Mouse (Mus musculus): ENCODE results near the gene 1700018F24Rik.
"Not testable (repeated sequence)": the region's sequence is repeated elsewhere in the genome, so short reads cannot be mapped to it uniquely, and the experiment has no call there.

The 1700018F24Rik gene

DNA sequence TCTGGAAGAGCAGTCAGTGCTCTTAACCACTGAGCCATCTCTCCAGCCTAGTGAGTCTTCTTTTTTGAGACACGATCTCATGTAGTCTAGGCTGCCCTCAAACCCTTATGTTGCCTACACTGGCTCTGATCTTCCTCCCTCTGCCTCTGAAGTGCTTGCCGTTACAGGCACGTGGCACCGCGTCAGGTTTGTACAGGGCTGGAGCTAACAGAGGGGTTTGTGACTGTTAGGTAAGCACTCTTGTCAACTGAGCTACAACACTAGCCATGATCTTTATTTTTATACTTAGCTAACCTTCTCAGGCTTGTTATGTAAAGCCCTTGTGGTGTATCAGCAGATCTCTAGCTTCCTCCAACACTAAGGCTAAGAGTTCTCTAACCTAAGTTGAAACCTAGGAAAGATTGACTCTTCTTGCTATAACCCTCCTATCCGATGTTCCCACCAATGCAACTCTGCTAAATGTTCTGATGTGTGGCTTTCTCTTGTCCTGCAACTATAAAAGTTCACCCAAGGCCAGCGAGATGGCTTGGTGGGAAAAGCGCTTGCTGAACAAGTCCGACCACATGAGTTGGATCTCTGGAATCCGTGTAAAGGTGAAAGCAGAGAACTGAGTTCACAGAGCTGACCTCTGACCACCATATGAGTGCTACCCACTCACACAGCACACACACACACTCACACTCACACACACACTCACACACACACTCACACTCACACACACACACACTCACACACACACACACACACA lies 39.2 kb downstream of the 1700018F24Rik start:
- no peak for DNase-seq (ENCODE audit: extremely low spot score, low spot score)

DNA sequence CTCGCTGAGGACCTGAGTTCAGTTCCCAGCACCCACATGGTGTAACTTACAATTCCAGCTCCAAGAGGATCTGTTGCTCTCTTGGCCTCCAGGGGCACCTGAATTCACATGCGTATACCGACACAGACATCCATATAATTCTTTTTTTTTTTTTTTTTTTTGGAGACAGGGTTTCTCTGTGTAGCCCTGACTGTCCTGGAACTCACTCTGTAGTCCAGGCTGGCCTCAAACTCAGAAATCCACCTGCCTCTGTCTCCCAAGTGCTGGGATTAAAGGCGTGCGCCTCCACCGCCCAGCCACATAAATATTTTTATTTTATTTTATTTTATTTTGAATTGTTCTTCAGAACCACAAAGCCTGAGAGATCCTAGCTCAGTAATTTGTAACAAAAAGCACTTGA lies 40.4 kb downstream of the 1700018F24Rik start:
- not testable (repeated sequence) for DNase-seq (ENCODE audit: extremely low spot score, low spot score)

DNA sequence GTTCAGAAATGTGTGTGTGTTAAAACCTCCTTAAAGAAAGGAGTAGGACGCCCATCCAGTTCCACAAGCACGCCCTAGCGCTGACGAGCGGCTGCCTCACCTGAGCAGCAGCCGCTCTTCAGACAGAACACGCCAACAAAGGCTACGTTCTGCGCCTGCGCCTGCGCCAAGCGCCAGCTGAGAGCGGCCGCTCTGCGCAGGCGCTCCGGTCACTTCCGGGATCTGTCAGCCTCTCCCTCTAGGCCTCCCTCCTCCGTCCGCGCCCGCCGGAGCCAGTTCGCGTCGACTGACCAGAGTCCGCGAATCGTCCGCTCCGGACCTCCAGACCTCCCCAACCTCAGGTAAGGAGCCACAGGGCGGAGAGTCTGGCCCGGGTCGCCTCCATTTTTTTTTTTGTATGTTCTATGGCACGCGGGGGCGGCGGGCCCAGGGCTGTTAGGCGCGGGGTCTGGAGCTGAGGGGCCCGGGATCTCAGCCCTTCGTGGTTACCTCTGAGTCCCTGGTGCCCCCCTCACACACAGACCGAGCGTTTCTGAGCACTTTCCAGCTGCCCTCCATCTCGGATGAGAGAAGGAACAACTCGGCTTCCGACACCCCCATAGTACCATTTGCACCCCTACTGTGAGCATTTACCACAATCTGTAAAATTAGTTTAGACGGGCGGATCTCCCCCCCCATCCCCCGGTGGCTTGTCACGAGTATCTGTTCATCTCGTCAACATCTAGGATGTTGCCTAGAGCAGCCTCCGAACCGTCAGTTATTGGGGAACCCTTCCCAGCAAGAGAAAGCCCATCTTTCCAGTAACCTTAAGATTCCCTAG lies 41.1 kb downstream of the 1700018F24Rik start, which contains the start of the genes Arpc1a and Kpna7:
Gene Arpc1a (plus strand): TSS at position 199 of the 820 bp plus-strand sequence.
Gene Kpna7 (minus strand): TSS at position 399 of the 820 bp plus-strand sequence.
- peak; percentile 94 for DNase-seq (ENCODE audit: extremely low spot score, low spot score)

DNA sequence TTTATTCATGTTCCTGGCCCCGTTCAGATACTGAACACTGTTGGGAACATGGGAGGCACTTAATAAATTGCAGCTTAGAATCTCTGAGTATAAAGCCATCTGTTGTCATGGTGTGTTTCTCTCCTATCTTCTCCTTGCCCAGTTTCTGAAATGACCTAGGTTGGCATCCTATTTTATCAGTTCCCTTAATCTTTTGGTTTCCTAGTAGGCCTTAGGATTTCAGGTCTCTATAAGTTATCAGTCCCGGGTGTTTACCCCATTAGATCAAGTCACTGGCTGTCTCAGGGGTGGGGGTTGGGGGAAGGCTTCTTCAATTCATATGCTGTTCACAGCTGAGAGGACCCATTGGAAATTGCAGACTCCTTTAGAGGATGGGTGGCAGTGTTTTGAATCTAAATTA lies 42.0 kb downstream of the 1700018F24Rik start:
- no peak for DNase-seq (ENCODE audit: extremely low spot score, low spot score)

DNA sequence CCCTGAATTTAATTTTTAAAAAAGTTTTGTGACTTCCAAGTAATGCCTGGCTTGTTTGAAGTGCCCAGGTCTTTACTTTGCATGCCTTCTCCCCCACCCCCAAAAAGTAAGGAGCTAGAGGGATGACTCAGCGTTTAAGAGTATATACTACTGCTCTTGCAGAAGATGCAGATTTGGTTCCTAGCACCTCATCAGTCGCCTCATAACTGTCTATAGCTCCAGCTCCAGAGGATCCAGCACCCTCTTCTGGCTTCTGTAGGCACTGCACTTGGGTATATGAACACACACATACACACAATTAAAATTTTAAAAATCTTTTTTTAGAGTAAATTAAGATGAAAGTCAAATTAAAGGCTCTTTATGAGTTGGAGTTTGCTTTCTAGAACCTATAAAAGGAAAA lies 45.4 kb downstream of the 1700018F24Rik start:
- no peak for DNase-seq (ENCODE audit: extremely low spot score, low spot score)

DNA sequence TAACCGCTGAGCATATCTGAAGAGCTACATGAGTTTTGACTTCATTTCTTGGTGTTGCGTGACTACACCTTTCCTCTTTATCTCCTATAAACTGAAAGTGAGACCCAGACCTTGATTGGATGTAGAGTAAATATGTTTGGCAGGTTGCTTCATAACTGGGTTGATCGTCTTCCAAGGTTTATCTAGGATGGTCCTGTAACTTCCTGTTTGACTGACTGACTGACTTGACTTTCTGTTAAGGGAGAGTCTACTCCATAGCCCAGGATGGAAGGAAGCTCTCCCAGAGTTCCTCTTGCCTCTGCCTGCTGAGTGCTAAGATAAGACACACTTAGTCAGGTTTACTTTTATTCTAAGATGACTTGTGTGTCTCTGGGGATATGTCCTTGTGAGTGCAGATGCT lies 47.1 kb downstream of the 1700018F24Rik start:
- DNase-seq (ENCODE audit: extremely low spot score, low spot score) = no peak

Data from neural tube, embryonic 10.5 days (tissue).